ENCODE assay signal across 9 mouse cellular contexts in genomic region chrX:157462716-157463115, GRCm38 (mm10). TPM values are rescaled to one million over a fixed set of nuclear protein-coding genes. Genes with fewer than 3 reads are reported as not detected.
DNase-seq lines count a peak whose midpoint lies in the region; ATAC-seq and TF ChIP-seq lines count a peak whose summit lies in the region.
"Had no signal": no experiment of that assay in that cellular context is flagged by ENCODE, and none has a peak within 500 bp of the region (broad histone marks: within the 10 kb centered on the region; RNA-seq: fewer than 3 reads in every experiment).

No protein-coding gene starts in this region.

- peak; percentile 48 for TF ChIP-seq CTCF in liver, postnatal 0 days (IDR thresholded peaks at IDR 0.05; ENCODE audit: low read depth)
- peak in 1 of 2 experiments; percentile 60; a peak in 2 of 4 replicates for TF ChIP-seq CTCF in CH12.LX (conservative IDR thresholded peaks at IDR 0.05 in 1 of 2, IDR thresholded peaks at IDR 0.05 in 1 of 2; ENCODE audit: low read depth in 2 of 2, low read length in 2 of 2)

- intact Hi-C loops in left cerebral cortex, postnatal 36 days (cut with DNase I): loop anchor here (10.0 kb wide), 1 partner anchor 1462 kb away; no protein-coding TSS in a partner anchor

- H3K36me3 ChIP-seq in liver, postnatal 0 days (replicated peaks; ENCODE audit: insufficient read depth, low read length): no peaks in the 10 kb centered on the region
- peaks cover 8% of the 10 kb centered on the region for H3K36me3 ChIP-seq in liver, embryonic 12.5 days
- H3K36me3 ChIP-seq in CH12.LX (replicated peaks in 1 of 2; ENCODE audit: control insufficient read depth in 1 of 2, insufficient read depth in 1 of 2, low read length in 1 of 2): peaks cover 22 to 54% of the 10 kb centered on the region in 2 experiments

- H3K79me2 ChIP-seq in CH12.LX (replicated peaks; ENCODE audit: control insufficient read depth, extremely low read depth, insufficient read depth, poor library complexity, severe bottlenecking): no peaks in the 10 kb centered on the region

- peak; percentile 68 for TF ChIP-seq RAD21 in CH12.LX (IDR thresholded peaks at IDR 0.05; ENCODE audit: low read depth, low read length)

- ATAC-seq in frontal cortex, adult (ENCODE audit: low TSS enrichment): peak; percentile 62
- ATAC-seq in liver, postnatal 0 days: no peak
- no peak for ATAC-seq in liver, embryonic 12.5 days

- in situ Hi-C loops in CH12.LX (cut with MboI; ENCODE audit: low pct_ligation_motif_present, low pct_unique_long_range_greater_than_20kb, low sequenced_read_pairs): no loop called here

- dilution Hi-C loops in CH12.LX (cut with MboI; ENCODE audit: extremely low pct_ligation_motif_present, extremely low pct_unique_long_range_greater_than_20kb, low sequenced_read_pairs): no loop called here

- TF ChIP-seq POLR2A in CH12.LX (IDR thresholded peaks at IDR 0.05; ENCODE audit: low read depth, low read length): no peak

- H3K4me3 ChIP-seq in liver, postnatal 0 days (ENCODE audit: low read depth, low read length): no peak overlapping the region
- no peak overlapping the region for H3K4me3 ChIP-seq in liver, embryonic 12.5 days
- no peak overlapping the region for H3K4me3 ChIP-seq in CH12.LX (replicated peaks in 1 of 3; ENCODE audit: low read depth in 2 of 3, low read length in 2 of 3, poor library complexity in 1 of 3)

- H3K4me2 ChIP-seq in liver, postnatal 0 days (ENCODE audit: low read depth, low read length): no peak overlapping the region
- H3K4me2 ChIP-seq in liver, embryonic 12.5 days: no peak overlapping the region
- no peak overlapping the region for H3K4me2 ChIP-seq in CH12.LX (ENCODE audit: insufficient read depth, low read depth, poor library complexity, severe bottlenecking)

- no peak for DNase-seq in frontal cortex, postnatal 25 days (ENCODE audit: low spot score in 2 of 2)
- DNase-seq in liver, postnatal 0 days: no peak
- DNase-seq in CH12.LX (ENCODE audit: extremely low read depth): no peak
- peak; percentile 4 for DNase-seq in forelimb bud, embryonic 11.5 days (ENCODE audit: low read depth, low spot score)
- DNase-seq in urinary bladder, adult 2 months (ENCODE audit: low spot score): no peak
- no peak for DNase-seq in left cerebral cortex, postnatal 36 days (ENCODE audit: low spot score in 2 of 2)
- DNase-seq: layer of hippocampus, adult 9-11 months had no signal

- 77% methylated on average over 3 of the region's 3 CpGs for WGBS in liver, postnatal 0 days (ENCODE audit: insufficient replicate concordance)
- 60% methylated on average over 3 of the region's 3 CpGs for WGBS in liver, embryonic 12.5 days (ENCODE audit: insufficient replicate concordance)

- no peak for TF ChIP-seq EP300 in liver, postnatal 0 days (IDR thresholded peaks at IDR 0.05; ENCODE audit: low read depth)
- no peak for TF ChIP-seq EP300 in CH12.LX (IDR thresholded peaks at IDR 0.05; ENCODE audit: low read length)

- H3K9ac ChIP-seq in liver, postnatal 0 days (replicated peaks): no peak overlapping the region
- no peak overlapping the region for H3K9ac ChIP-seq in liver, embryonic 12.5 days
- no peak overlapping the region for H3K9ac ChIP-seq in CH12.LX (ENCODE audit: insufficient read depth, low read depth)

- no peaks in the 10 kb centered on the region for H3K27me3 ChIP-seq in liver, postnatal 0 days (ENCODE audit: insufficient read depth, low read length)
- H3K27me3 ChIP-seq in liver, embryonic 12.5 days (replicated peaks): no peaks in the 10 kb centered on the region
- no peaks in the 10 kb centered on the region for H3K27me3 ChIP-seq in CH12.LX (replicated peaks)

- no peaks in the 10 kb centered on the region for H3K4me1 ChIP-seq in liver, postnatal 0 days (ENCODE audit: insufficient read depth)
- H3K4me1 ChIP-seq in liver, embryonic 12.5 days: no peaks in the 10 kb centered on the region
- peaks cover 0 to 2% of the 10 kb centered on the region in 2 experiments; a peak in 2 of 4 replicates for H3K4me1 ChIP-seq in CH12.LX (ENCODE audit: control insufficient read depth in 1 of 2, insufficient read depth in 2 of 2)

- no peaks in the 10 kb centered on the region for H3K9me3 ChIP-seq in liver, postnatal 0 days (ENCODE audit: low read length)
- no peaks in the 10 kb centered on the region for H3K9me3 ChIP-seq in liver, embryonic 12.5 days (replicated peaks)
- no peaks in the 10 kb centered on the region for H3K9me3 ChIP-seq in CH12.LX (replicated peaks; ENCODE audit: low read length)

- H3K27ac ChIP-seq in liver, postnatal 0 days (ENCODE audit: low read depth): no peak overlapping the region
- no peak overlapping the region for H3K27ac ChIP-seq in liver, embryonic 12.5 days
- H3K27ac ChIP-seq in CH12.LX (ENCODE audit: insufficient read depth, low read depth): no peak overlapping the region

TF ChIP-seq in CH12.LX, 34 proteins besides CTCF, POLR2A, EP300 and RAD21:
- TF ChIP-seq USF1 (IDR thresholded peaks at IDR 0.05; ENCODE audit: low read depth, low read length) (no peak), ZNF384 (IDR thresholded peaks at IDR 0.05; ENCODE audit: low read depth, low read length) (peak; percentile 61), CHD2 (IDR thresholded peaks at IDR 0.05; ENCODE audit: low read length) (no peak), GABPA (IDR thresholded peaks at IDR 0.05; ENCODE audit: insufficient replicate concordance, low read depth, low read length) (no peak), SMC3 (IDR thresholded peaks at IDR 0.05; ENCODE audit: low read depth, low read length) (peak; percentile 45), E2F4 (IDR thresholded peaks at IDR 0.05; ENCODE audit: insufficient replicate concordance, low read depth, low read length) (no peak)

RNA-seq across cellular contexts. Expression of gene Sms, which starts 29.4 kb away (rescaled TPM):
- polyA plus RNA-seq in liver, postnatal 0 days (2015; fragmentation: Nextera tagmentation; extraction: Ambion mirVana): 17.9 and 18.3 TPM in 2 replicates
- polyA plus RNA-seq in liver, embryonic 12.5 days (2016; fragmentation: Nextera tagmentation; extraction: Ambion mirVana): 31.2 and 33.3 TPM in 2 replicates
- total RNA-seq in CH12.LX (2012; rRNA removed) (90.4 and 102 TPM in 2 replicates), CH12.LX (2014; rRNA removed) (258 and 279 TPM in 2 replicates)
- 180 and 187 TPM in 2 replicates for polyA plus RNA-seq in CH12.LX (2012; ENCODE audit: insufficient read length, low read depth)
- polyA plus RNA-seq in urinary bladder, adult 2 months (2012; rRNA removed): 17.2 and 21.2 TPM in 2 replicates
- 10 to 100 TPM; 66.3 to 76.7 TPM for total RNA-seq in left cerebral cortex, postnatal 36 days (2021)

RNA-seq across cellular contexts. Expression of gene Phex, which starts 47.6 kb away (rescaled TPM):
- not detected in 2 replicates for polyA plus RNA-seq in liver, postnatal 0 days (2015; fragmentation: Nextera tagmentation; extraction: Ambion mirVana)
- polyA plus RNA-seq in liver, embryonic 12.5 days (2016; fragmentation: Nextera tagmentation; extraction: Ambion mirVana): 0.07 TPM in 2 replicates
- total RNA-seq in CH12.LX (2012; rRNA removed): 0.08 and 0.17 TPM in 2 replicates
- 0.04 and 0.07 TPM in 2 replicates for total RNA-seq in CH12.LX (2014; rRNA removed)
- polyA plus RNA-seq in CH12.LX (2012; ENCODE audit: insufficient read length, low read depth): 0.07 and 0.09 TPM in 2 replicates
- 0.04 and 0.06 TPM in 2 replicates for polyA plus RNA-seq in urinary bladder, adult 2 months (2012; rRNA removed)
- total RNA-seq in left cerebral cortex, postnatal 36 days (2021): under 1 TPM; 0.54 to 0.79 TPM
